Mouse (Mus musculus) embryonic facial prominence, embryonic 10.5 days (tissue): ENCODE data around the gene Ddx31. TPM values are rescaled to one million over a fixed set of nuclear protein-coding genes. Genes with fewer than 3 reads are reported as not detected.

Source experiments
- DNase-seq: peaks from one replicate; pipeline ENCODE4 v3.0.0-alpha.2; 2017; ENCODE audit warnings: low spot score
- H3K27ac ChIP-seq: fragments of 300-500 bp; sonication (generic); replicated peaks from 2 replicates; pipeline ENCODE4 v1.5.1; 2016; ENCODE audit warnings: mild to moderate bottlenecking
- H3K27me3 ChIP-seq: fragments of 300-500 bp; sonication (generic); replicated peaks from 2 replicates; pipeline ENCODE4 v1.6.1; 2016; ENCODE audit warnings: low read depth, mild to moderate bottlenecking; ENCODE audit not compliant: poor library complexity, severe bottlenecking
- H3K36me3 ChIP-seq: fragments of 300-500 bp; sonication (generic); replicated peaks from 2 replicates; pipeline ENCODE4 v1.6.1; 2016; ENCODE audit warnings: mild to moderate bottlenecking, moderate library complexity
- H3K4me1 ChIP-seq: fragments of 300-500 bp; sonication (generic); 2 replicates; pipeline ENCODE4 v1.6.1; 2016
- H3K4me3 ChIP-seq: fragments of 300-500 bp; sonication (generic); 2 replicates; pipeline ENCODE4 v1.5.1; 2016; ENCODE audit warnings: mild to moderate bottlenecking, moderate library complexity
- H3K9me3 ChIP-seq: fragments of 300-500 bp; sonication (generic); 2 replicates; pipeline ENCODE4 v1.6.1; 2016; ENCODE audit warnings: mild to moderate bottlenecking
- WGBS: fragments of 180-500 bp; shearing (Covaris S2); methylation state at CpG from one replicate; pipeline ENCODE4 v1.1.7; 2016; 5-methylcytosine and 5-hydroxymethylcytosine counted together
- polyA plus RNA-seq: library from polyadenylated mRNA; unstranded; fragments of >200 nt; fragmentation: Nextera tagmentation; extraction: Ambion mirVana; gene quantifications from 2 replicates; pipeline ENCODE4 v1.2.1, GENCODE M21; 2016

Ddx31 gene
- polyA plus RNA-seq, 1 experiment from 2014 or later = 21.8 TPM

GRCm38 (mm10) chr2:28836181-28836940 is 3.8 kb upstream of the Ddx31 start:
- 91% methylated on average over 3 of the region's 3 CpGs for WGBS
- H3K4me3 ChIP-seq = no peak overlapping the region
- DNase-seq = no peak
- no peaks in the 10 kb centered on the region for H3K9me3 ChIP-seq
- H3K4me1 ChIP-seq = peaks cover 27% of the 10 kb centered on the region
- H3K27me3 ChIP-seq = no peaks in the 10 kb centered on the region
- H3K36me3 ChIP-seq = peaks cover 57% of the 10 kb centered on the region
- no peak overlapping the region for H3K27ac ChIP-seq

DNA sequence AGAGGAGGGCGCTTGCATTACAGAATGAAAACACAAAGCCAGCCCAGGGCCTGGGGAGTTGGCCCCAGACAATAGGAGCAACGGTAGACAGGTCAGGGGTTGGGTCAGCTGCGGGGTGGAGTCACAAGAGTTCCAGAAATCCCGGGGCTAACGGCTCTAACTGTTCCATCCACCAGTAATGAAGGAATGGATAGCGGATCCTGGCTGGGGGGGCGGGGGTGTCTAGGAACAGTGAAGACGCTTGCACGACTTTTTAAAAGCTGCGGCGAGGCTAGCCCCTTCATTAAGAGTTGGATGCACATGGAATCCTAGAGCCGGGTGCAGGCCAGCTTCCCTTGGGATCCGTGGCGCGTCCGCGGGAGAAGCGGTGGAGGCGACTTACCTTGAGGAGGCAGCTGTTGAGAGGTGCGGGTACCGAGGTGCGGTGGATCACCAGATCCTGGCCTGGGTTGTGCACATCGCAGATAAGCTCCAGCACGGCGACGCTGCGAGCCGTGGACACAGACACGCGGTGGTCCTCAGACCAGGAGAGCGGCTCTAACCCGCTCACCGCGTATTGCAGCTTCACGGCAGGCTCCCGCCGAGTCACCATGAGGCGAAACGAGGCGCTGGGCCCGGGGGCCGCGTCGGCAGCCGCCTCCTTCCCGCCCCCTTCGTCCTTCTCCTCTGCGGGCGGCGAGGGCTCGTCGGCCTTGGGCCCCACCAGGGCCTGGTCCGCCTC is 545 bp upstream of the Ddx31 start:
- Histone ChIP-seq H3K36me3 (peaks cover 33% of the 10 kb centered on the region), H3K9me3 (no peaks in the 10 kb centered on the region), H3K27me3 (no peaks in the 10 kb centered on the region), H3K4me3 (peak overlapping the region; percentile 99), H3K4me1 (peaks cover 37% of the 10 kb centered on the region), H3K27ac (peak overlapping the region; percentile 95)
- under 1% methylated on average over 53 of the region's 53 CpGs for WGBS
- DNase-seq = peak; percentile 39

DNA sequence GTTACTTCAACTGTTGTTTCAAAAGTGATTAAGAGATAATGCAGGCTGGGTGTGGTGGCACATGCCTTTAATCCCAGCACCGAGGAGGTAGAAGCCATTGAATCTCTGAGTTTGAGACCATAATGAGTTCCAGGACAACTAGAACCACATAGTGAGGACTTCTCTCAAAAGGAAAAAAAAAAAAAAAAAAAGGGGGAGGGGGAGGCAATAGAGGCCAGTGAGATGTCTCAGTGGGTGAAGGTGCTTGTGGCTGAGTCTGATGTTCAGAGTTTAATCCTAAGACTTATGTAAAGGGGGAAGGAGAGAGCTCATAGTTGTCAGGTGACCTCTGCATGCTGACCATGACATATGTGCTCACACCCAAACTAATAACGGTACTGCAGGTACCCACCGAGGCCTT is 1.8 kb downstream of the Ddx31 start:
- Histone ChIP-seq H3K4me3 (peak overlapping the region; percentile 99), H3K36me3 (peaks cover 41% of the 10 kb centered on the region), H3K4me1 (peaks cover 35% of the 10 kb centered on the region), H3K9me3 (no peaks in the 10 kb centered on the region), H3K27me3 (no peaks in the 10 kb centered on the region), H3K27ac (no peak overlapping the region)
- WGBS = 80% methylated on average over 3 of the region's 3 CpGs
- no peak for DNase-seq

DNA sequence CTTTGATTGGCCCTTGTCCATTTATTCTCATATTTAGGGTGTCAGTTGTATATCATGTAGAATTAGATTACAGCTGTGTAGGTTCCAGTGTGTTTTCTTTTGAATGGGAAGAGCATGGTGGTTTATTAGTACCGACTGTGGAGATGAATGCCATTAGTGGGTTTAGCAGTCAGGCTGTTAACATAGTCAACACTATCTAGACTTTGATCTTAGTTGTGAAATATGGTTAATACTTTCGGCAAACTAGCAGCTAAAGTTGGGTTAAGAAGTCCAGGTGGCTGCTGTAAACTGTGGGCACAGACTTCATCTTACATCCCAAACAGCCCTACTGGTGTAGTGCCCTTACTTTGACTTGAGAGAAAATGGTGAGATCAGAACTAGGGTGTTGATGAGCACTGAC is 8.7 kb downstream of the Ddx31 start:
- 93% methylated on average over 2 of the region's 2 CpGs for WGBS
- Histone ChIP-seq H3K36me3 (peaks cover 93% of the 10 kb centered on the region), H3K27me3 (no peaks in the 10 kb centered on the region), H3K4me3 (no peak overlapping the region), H3K4me1 (no peaks in the 10 kb centered on the region), H3K27ac (no peak overlapping the region), H3K9me3 (no peaks in the 10 kb centered on the region)
- DNase-seq = no peak

DNA sequence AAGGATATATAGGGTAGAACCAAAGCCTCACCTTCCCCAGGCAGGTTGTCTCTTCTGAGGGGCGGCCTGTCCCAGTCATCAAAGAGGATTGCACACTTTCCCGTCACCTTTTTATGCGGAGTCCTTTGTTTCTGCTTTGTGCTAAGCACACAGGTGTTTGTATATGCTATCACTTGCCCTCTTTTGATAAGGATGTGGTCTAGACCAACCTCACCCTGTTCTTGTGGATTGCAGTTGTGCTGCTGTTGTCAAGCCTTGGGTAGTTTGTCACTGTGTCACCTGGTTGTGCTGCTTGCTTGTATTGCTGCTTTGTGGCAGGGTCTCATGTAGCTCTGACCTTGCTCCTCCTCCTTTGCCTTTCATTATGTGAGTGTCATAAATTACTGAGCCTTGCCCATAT is 12.4 kb downstream of the Ddx31 start:
- H3K27me3 ChIP-seq = no peaks in the 10 kb centered on the region
- WGBS = 91% methylated on average over 3 of the region's 3 CpGs
- H3K4me3 ChIP-seq = no peak overlapping the region
- no peaks in the 10 kb centered on the region for H3K9me3 ChIP-seq
- H3K27ac ChIP-seq = no peak overlapping the region
- peaks cover 87% of the 10 kb centered on the region for H3K36me3 ChIP-seq
- DNase-seq = no peak
- H3K4me1 ChIP-seq = no peaks in the 10 kb centered on the region

GRCm38 (mm10) chr2:28855773-28856172 is 15.6 kb downstream of the Ddx31 start:
- 98% methylated on average over 2 of the region's 2 CpGs for WGBS
- H3K27me3 ChIP-seq = no peaks in the 10 kb centered on the region
- H3K4me1 ChIP-seq = no peaks in the 10 kb centered on the region
- DNase-seq = no peak
- H3K36me3 ChIP-seq = peaks cover 87% of the 10 kb centered on the region
- no peak overlapping the region for H3K4me3 ChIP-seq
- no peak overlapping the region for H3K27ac ChIP-seq
- no peaks in the 10 kb centered on the region for H3K9me3 ChIP-seq

DNA sequence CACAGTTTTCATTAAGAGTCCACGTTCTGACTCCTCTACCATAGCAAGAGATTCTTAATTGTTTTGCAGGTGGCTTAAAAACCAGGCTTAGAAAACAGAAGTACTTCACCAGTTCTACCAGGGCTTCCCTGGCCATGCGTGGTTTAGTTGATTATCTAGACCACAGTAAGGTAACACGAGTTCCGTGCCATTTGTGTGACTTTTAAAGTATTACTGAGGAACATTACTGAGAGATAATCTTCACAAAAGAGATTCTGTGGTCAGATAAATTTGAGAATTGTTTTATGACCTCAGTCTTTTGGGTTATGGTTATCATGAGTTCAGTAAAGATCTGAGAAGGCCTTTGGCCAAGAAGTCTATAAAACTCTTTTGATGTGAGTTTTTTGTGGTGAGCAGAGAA is 19.1 kb downstream of the Ddx31 start:
- Histone ChIP-seq H3K4me3 (no peak overlapping the region), H3K36me3 (peaks cover 97% of the 10 kb centered on the region), H3K4me1 (no peaks in the 10 kb centered on the region), H3K27me3 (no peaks in the 10 kb centered on the region), H3K27ac (no peak overlapping the region), H3K9me3 (no peaks in the 10 kb centered on the region)
- no peak for DNase-seq
- WGBS = 96% methylated on average over 4 of the region's 4 CpGs

GRCm38 (mm10) chr2:28860678-28861423 is 20.6 kb downstream of the Ddx31 start:
- Histone ChIP-seq H3K9me3 (no peaks in the 10 kb centered on the region), H3K4me1 (no peaks in the 10 kb centered on the region), H3K27me3 (no peaks in the 10 kb centered on the region), H3K36me3 (peaks cover 98% of the 10 kb centered on the region), H3K4me3 (no peak overlapping the region), H3K27ac (no peak overlapping the region)
- DNase-seq = no peak
- 93% methylated on average over 8 of the region's 8 CpGs for WGBS

- no peaks in the 10 kb centered on the region for H3K27me3 ChIP-seq
- no peaks in the 10 kb centered on the region for H3K9me3 ChIP-seq
- H3K4me3 ChIP-seq = no peak overlapping the region
- no peaks in the 10 kb centered on the region for H3K4me1 ChIP-seq
- peaks cover 100% of the 10 kb centered on the region for H3K36me3 ChIP-seq
- no peak for DNase-seq
- no peak overlapping the region for H3K27ac ChIP-seq
Measured at GRCm38 (mm10) chr2:28863857-28864256, 23.7 kb downstream of the Ddx31 start.

GRCm38 (mm10) chr2:28867495-28867894 is 27.3 kb downstream of the Ddx31 start:
- Histone ChIP-seq H3K27me3 (no peaks in the 10 kb centered on the region), H3K36me3 (peaks cover 89% of the 10 kb centered on the region), H3K4me3 (no peak overlapping the region), H3K4me1 (no peaks in the 10 kb centered on the region), H3K9me3 (no peaks in the 10 kb centered on the region), H3K27ac (no peak overlapping the region)
- WGBS = 84% methylated on average over 7 of the region's 7 CpGs
- no peak for DNase-seq

DNA sequence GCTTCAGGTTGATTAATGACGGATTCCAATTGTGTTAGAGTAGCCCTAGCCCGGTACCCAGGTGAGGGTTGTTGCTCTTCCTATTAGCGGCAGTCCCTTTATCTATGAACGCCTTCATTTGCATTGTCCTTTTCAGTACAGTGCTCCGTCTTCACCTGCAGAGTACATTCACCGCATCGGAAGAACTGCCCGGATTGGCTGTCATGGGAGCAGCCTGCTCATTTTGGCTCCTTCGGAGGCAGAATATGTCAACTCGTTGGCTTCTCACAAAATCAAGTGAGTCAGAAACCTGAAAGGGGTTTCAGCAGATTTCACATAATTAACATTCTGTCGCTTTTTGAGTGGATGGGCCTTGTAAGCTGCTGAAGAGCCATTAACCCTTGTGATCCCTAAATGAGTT is 35.3 kb downstream of the Ddx31 start:
- Histone ChIP-seq H3K27me3 (no peaks in the 10 kb centered on the region), H3K36me3 (peaks cover 76% of the 10 kb centered on the region), H3K4me1 (no peaks in the 10 kb centered on the region), H3K9me3 (no peaks in the 10 kb centered on the region), H3K4me3 (no peak overlapping the region), H3K27ac (no peak overlapping the region)
- no peak for DNase-seq
- 88% methylated on average over 11 of the region's 11 CpGs for WGBS

- H3K27me3 ChIP-seq = no peaks in the 10 kb centered on the region
Measured at GRCm38 (mm10) chr2:28881275-28881674, 41.1 kb downstream of the Ddx31 start.

More at GRCm38 (mm10) chr2:28881275-28881674, 41.1 kb downstream of the Ddx31 start:
- Histone ChIP-seq H3K9me3 (no peaks in the 10 kb centered on the region), H3K27ac (no peak overlapping the region), H3K4me3 (no peak overlapping the region), H3K36me3 (peaks cover 80% of the 10 kb centered on the region), H3K4me1 (no peaks in the 10 kb centered on the region)
- no peak for DNase-seq
- WGBS = 96% methylated on average over 3 of the region's 3 CpGs
